Mouse (Mus musculus) gastrocnemius, postnatal 36 days (tissue): Measurements from ENCODE around the gene Stk11. TPM values are rescaled to one million over a fixed set of nuclear protein-coding genes. Genes with fewer than 3 reads are reported as not detected.

ENCODE experiments used
- DNase-seq, 2 experiments: peaks; one replicate each; pipeline ENCODE4 v3.0.0; 2022
- intact Hi-C: fragments of 180-260 bp; cut with DNase I; formaldehyde crosslinking; loops from one replicate; pipeline ENCODE4 v1.15.1; 2025
- total RNA-seq, 2 experiments: library from RNA; stranded (reverse); gene quantifications; 2 replicates each; pipeline ENCODE4 v1.2.3; 2021

Stk11 gene
- total RNA-seq, 2 experiments from 2014 or later, result 120 to 135 TPM

DNA sequence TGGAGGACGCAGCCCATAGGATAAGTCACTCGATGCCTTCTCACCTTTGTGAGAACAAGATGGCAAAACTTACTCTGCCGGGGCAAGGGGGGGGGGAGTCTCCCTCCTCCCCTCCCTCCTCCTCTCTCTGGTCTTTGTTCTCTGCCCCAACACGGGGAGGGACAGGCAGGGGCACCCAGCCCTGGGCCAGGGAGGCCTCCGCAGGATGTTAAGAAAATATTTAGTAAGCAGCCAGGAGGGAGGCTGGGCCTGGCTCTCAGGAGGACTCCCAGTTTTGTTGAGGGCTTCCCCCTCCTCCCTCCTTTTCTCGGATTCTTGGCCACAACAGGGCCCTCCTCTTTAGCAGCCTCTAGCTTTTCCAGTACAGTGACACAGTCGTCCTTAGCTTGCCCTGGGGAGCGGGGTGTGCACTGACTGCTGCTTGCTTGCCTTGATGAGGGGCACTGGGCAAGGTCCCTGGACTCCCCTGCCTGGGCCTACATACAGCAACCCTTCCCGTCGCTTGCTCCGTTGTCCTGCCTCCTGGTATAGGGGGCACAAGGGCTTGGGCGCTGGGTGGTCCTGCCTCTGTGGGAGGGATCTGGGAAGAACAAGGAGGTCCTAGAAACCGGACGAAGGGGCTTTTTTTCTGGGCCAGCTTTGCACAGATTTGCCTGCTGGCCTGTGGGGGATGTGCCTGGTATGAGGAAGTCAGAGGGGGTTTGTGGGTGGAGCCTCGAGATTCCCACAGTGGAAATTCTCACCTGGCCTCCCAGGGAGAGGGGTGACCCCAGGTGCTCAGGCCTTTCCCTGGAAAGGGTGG lies 36.7 kb downstream of the Stk11 start:
- no peak for DNase-seq
- intact Hi-C loops, result no loop called here

DNA sequence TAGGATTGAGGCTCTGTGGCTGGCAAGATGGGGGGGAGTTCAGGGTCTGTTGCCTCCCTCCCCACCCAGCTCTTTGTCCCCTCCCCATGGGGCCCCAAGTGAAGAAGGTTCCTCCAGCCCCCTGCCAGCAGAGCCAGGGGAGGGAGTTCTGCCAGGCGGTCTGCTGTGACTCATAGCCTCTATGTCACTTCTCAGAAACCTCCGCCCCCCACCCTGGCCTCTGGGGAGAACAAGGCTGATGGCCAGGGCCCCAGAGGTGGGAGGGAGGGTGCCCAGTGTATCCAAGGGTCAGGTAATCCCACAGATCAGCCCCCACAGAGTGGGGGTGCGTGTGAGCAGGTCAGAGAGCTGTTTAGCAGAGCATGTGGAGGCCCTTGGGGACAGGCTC lies 37.3 kb downstream of the Stk11 start:
- intact Hi-C loops, result no loop called here
- DNase-seq, result no peak

DNA sequence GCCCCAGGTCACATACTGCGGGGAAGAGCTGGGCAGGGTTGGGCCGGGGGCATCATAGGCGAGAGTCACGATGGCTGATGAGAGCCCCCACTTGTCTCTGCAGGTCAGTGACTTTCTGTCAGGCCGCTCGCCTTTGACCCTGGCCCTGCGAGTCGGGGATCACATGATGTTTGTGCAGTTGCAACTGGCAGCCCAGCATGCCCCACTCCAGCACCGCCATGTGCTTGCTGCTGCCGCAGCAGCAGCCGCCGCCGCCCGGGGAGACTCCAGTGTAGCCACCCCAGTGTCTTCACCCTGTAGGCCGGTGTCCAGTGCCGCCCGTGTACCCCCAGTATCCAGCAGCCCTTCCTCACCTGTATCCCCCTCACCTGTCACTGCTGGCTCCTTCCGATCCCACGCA lies 38.1 kb downstream of the Stk11 start:
- no peak for DNase-seq
- intact Hi-C loops, result no loop called here

DNA sequence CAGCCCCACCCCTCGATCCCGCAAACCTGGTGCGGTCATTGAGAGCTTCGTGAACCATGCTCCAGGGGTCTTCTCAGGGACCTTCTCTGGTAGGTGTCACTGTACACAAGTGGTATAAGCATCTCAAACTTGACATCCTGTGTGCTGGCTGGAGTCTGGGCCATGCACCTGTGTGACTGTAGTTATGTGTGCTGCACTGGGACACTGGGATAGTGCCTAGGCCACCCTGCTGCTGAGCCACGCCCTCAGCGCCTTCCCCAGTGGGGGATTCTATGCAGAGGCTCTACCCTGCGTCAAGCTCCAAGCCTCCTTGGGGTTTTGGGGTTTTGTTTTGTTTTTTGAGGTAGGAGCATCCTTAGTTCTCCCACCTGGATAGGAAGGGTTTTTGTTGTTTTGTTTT lies 38.8 kb downstream of the Stk11 start:
- intact Hi-C loops, result no loop called here
- DNase-seq, result no peak

DNA sequence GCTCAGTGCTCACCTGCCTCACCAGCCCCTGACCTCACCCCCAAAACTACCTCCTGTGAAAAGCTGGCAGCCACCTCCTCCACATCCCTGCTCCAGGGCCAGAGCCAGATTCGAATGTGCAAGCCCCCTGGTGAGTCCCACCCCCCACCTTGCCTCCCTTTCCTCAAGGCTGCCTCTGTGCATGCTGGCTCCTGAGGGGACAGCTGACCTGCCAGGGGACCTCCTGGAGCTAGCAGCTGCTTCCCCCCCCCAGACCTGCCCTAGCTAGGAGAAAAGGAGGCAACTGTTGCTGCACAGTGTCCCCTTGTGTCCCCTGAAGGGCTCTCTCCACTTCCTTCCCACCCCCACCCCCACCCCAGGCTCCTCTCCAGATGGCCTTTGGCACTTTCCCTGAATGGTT lies 39.7 kb downstream of the Stk11 start:
- DNase-seq, result no peak
- intact Hi-C loops, result no loop called here

DNA sequence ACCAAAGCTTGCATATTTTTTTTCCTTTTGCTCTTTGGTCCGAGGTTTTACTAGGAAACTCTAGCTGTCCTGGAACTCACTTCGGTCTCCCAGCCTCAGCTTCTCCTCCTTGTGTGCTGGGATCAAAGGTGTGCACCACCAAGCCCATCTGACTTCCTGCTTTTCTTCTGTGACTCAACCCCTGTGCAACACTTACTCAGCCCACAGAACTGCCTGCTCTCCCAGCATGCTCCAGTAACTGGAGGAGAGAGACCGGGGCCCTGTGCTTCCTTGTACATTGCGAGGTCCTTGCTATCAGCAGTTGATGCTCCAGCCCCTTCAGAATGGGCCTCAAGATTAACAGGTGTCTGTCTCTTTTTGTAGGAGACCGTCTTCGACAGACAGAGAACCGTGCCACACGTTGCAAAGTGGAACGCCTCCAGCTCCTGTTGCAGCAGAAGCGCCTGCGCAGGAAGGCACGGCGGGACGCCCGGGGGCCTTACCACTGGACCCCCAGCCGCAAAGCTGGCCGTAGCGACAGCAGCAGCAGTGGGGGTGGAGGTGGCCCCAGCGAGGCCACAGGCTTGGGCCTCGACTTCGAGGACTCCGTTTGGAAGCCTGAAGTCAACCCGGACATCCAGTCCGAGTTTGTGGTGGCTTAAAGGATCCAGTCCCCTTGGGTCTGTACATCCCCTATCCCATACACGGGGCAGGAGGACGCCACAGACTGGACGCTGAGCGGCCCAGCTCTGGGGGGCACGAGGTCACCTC lies 40.6 kb downstream of the Stk11 start:
- intact Hi-C loops, result no loop called here

DNA sequence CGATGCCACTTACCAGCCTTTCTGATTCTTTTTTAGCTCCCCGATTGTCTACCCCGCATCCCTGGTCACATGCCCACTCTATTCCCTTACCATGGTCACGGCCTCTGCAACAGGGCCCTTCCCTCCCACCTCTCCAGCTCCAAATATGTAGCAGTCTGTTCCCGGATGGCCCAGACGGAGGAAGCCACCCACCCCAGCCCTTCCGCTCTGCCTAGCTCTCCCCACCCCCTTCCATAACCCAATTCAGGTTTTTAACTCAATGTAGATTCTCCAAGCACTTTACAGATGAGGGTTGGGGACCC lies 41.1 kb downstream of the Stk11 start:
- DNase-seq, result no peak
- intact Hi-C loops, result no loop called here

More for the DNA sequence above, 40.6 kb downstream of the Stk11 start:
- DNase-seq, result no peak

DNA sequence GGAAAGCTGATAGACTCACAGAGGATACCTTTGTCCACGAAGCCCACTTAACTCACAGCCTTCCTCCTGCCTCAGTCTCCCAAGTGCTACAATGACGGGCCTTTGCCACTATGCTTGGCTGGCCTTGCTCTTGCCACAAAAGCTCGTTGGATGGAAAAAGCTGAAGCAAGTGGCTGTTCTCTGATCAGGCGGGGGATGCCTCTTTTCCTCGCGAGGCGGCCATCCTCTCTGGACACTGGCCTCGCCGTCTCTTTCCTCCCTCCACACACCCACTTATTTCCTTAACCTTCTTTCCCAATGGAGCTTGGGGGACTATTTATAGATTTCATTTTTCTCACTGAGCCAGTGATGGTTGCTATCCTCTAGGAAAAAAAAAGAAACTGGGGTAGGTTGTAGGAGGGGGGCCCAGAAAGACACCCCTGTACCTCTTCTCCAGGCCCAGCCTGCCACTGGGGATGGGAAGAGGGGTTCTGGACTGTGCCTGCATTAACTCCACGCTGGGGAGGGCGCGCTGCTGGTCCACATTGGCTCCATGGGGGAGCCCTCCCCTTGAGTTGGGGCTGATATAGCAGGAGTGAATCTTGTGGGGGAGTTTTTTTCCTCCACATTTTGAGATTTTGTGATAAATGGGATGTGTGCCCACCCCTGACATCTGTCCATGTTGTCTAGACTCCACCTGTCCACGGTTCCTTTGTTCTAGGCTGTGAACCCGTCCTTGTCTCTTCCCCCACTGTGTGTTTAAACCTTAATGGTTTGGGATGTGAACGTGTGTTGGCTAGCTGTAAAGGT lies 41.7 kb downstream of the Stk11 start:
- intact Hi-C loops, result no loop called here
- DNase-seq, result no peak

DNA sequence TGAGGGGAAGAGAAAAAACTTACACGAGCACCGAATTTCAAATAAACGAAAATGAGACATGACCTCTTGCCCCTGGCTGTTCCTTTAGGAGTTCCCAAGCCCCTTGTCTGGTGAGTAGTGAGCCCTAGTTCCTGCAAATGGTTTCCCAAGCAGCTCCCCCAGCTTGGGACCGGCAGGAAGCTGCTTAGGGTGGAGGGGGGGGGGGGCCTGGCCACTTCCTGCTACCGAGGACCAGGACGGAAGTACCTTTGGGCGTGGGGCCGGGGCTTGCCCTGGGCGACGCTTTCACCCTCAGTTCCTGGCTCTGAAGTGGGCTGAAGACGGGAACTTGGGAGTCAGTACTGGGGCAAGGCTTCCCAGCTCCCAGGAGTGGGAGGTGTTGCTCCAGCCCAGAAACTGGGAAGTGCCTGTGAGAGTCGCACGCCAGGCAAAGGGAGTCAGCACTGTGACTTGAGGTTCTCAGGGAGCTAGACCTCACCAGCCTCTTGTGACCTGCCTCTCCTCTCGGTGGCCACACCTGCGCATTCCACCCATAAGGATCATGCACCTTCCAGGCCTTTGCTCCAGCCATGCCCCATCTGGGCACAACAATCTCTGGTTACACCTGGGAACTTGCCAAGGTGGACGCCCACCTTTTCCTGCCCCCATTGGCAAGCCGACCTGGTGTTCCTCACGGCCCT lies 42.8 kb downstream of the Stk11 start:
- DNase-seq, result peak; percentile 61 to 62
- intact Hi-C loops, result no loop called here

DNA sequence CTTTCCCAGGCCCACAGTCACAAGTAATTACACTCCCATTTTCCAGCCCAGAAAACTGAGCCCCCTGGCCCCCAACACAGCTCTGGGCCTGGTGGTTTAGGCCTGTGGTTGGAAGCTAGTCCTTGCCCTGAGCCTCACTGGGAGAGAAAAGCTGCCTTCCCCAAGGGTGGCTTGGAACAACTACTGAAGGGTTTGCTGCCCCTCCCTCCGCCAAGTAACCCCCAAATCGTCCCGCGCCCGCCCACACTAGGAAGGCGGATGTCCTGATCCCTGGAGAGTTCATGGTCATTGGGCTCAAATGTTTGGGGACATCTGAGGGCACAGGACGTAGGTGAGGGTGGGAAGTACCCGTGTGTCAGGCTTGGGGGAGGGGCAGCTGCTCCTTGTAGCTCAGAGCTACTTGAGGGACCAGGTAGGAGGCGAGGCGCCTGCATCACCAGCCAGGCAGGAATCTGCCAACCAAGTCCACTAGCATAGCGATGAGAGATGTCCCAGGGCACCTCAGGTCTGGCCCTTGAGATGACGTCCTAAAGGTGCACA lies 43.5 kb downstream of the Stk11 start:
- DNase-seq, result no peak
- intact Hi-C loops, result no loop called here

DNA sequence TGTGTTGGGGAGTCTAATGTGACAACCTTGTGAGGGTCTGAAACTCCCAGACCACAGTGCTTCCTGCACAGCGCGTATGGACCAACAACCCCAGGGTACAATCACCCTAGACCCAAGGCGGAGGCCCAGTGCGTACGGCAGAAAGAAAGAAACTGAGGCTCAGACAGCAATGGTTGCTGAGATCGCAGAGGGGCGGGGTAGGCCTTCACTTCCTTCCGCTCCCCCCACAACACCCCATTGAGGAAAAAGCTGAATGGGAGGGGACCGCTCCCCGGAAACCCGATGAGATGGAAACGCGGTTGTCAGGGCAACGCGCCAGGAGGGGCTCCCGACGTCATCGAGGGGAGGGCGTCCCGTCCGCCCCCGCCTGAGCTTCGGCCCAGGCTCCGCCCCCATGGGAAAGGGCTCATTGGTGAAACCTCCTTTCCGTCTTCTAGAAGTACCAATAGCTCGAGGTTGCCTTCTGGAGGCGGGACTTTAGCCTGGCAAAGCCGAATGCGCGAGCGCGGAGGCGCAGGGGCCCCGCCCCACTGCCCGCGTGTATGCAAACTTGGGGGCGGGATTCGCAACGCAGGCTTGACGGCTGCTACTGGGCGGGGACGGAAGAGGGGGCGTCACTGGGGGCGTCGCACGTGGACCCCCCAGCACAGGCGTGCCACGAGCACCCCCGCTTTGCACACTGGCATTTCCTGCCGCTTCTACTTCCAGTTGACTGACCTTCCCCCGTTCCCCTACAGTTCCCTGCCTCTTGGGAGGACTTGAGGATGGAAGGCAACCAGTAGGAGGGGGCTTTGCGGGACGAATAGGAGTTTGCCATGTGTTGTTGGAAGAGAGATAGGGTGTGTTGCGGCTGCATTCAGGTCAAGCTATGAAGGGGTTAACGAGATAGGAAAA lies 44.2 kb downstream of the Stk11 start:
- intact Hi-C loops, result no loop called here
- peak; percentile 97 to 98 for DNase-seq

DNA sequence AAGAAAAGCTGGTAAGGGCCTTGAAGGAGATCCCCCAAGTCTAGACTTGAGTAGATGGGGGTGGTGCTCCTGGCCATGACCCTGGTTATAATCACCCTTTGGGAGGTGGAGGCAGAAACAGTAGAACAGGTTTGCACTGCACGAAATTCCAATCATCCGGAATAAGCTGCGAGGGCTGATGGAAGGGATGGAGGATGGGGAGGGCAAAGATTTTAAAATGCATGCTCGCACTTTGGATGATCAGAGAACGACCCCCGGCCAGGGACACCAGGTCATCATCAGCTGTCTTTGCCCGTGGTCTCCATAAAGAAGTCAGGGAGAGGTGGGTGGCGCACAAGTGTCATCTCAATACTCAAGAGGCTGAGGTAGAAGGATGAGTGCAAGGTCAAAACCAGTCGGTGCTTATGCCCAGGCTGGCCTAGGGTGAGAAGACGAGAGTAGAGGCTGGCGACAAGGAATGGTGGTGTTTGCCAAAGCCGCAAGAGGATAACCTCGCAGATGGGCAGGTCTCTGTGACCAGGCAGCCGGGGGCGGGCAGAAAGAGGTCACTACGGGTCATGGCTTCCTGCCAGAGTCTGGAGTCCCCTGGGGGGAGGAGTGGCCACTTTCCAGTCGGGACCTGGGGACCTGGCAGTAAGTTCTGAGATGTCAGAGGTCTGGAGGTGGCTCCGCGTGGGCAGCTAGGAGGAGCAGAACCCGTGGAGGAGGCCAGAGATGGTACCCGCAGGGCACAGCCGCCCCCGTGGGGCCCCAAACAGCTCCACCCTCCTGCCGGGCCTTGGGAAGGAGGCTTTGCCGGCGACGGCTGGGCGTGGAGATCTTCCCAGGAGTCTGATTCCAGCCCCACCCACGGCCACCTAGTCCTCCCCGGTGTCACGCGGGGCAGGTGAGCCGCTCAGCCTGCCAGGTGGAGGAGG lies 45.1 kb downstream of the Stk11 start:
- peak; percentile 80 to 91 for DNase-seq
- intact Hi-C loops, result no loop called here

DNA sequence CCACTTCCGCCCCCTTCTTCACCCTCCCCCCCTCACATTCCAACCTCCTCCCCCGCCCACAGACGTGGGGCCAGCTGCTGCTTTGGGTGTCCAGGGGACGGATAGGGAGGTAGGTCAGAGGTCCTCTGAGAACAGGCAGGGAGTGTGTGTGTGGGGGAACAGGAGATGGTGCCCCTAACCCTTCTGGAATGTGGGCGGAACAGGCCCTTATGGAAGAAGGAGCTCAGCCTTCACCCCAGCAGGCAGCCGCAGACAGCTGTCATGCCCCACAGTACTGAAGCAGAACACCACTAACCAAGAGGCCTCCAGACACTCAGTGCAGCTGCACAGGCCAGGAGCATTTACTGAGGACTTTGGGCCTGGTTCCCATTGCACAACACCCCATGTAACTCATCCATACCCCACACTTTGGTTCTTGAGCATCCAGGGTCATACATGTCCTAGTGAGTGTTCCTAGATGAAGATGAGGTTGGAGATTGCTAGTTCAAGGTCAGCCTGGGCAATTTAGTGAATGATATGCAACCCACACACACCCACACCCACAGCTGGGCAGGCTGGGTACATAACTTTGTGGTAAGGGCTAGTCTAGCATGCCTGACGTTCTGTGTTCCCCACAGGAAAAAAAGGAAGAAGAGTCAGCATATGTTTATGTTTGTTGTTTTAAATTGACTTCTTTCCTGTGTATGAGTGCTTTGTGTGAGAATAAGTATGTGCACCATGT lies 46.1 kb downstream of the Stk11 start:
- DNase-seq, result no peak
- intact Hi-C loops, result no loop called here

DNA sequence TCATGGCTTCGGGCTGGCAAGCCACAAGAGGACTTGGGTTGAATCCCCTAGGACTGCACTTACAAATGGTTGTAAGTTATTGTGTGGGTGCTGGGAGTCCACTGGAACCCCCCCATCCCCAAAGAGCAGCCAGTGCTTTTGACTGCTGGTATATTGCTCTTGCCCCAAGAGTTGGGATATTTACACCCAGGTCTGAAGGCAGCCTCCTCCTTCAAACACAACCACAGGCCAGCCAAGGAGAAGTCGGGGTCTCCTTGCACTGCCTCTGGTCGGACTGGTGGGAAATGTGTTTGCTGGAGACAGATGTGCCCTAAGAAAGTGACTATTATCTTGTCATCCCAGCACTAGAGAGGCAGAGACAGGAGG lies 46.6 kb downstream of the Stk11 start:
- no peak for DNase-seq
- intact Hi-C loops, result no loop called here

DNA sequence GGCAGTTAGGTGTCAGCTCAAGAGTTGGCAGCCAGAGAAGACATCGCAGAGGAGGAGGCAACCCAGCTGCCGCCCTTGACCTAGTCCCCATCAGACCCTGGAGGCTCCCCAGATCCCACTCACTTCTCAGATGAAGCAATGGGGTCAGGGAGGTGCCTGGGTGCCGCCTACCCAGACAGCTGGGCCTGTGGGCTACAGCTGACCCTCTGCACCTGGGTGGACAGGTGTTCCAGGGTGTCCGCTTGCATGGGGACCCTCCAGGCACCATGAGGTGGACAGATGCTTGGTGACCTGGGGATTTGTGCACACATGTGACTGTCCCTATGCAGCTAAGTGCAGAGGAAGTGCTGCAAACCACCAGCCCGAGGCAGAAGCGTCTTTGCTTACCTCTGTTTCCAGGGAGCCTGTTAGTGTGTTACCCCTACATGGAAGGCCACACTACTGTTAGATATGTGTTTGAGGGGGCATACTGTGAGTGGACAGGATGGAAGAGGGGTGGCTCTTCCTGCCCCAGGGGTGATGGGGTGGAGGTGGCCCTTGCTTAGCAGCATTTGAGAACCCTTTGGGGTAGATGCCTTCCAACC lies 47.2 kb downstream of the Stk11 start:
- DNase-seq, result no peak
- intact Hi-C loops, result no loop called here

DNA sequence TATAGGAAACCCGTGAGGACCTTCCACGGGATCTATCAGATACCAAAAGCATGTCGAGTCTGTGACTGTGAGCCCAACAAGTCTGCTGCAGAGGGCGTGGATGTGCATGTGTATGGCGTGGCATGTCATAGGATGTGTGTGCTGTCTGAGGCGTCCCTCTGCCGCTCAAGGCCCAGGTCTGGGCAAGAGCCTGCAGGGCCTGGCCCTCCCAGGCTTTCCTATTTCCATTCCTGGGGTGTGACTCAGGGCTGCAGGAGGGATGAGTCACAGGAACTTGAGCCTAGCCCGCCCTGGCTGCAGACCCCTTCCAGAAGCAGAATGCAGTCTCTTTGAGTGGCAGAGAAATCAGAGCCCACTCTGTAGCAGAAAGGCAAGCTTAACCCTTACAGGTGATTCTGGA lies 48.1 kb downstream of the Stk11 start:
- intact Hi-C loops, result no loop called here
- peak in 1 of 2 experiments; percentile 38 for DNase-seq

DNA sequence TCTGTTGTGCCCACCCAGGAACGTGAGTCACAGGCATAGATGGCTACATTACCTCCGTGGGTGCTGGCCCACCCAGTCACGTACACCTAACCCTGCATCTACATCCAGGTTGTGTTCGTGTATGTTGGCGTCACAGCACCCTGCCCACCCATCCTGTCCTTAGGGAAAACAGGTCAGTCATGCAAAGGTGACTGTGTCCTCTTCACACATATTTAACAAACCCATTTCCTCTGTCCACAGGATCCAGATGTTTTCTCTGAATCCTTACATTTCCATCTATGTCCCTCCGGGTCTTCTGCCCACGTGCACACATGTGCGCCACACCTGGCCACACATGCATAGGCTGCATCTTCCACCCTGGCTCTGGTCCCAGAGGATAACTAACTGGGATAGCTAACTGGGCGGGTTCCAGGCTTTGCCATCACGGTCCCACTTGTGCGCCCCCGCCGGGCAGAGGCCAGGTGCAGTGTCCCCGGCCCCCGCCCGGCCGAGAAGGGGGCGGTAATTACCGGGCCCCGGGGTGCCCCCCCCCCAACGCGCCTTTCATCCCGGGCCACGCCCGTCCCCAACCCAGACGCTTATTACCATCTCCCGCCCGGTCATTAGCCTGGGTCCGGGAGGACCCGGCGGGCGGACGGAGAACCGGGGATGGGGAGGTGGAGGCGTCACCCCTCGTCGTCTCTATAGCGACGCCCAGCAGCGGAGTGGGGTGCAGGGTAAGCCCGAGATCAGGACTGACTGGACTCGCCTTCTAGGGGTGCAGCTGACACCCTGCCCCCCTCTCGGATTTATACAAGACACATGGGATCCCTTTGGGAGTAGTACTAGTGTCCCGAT lies 48.8 kb downstream of the Stk11 start:
- no peak for DNase-seq
- intact Hi-C loops, result no loop called here
